Mouse (Mus musculus): ENCODE measurements at regions not wholly inside any gene's neighbourhood (a gene's known extent, or its start where the extent isn't known, plus 50 kb on each side); places are given as distances from the start of the nearest gene placed in this dataset.

DNA sequence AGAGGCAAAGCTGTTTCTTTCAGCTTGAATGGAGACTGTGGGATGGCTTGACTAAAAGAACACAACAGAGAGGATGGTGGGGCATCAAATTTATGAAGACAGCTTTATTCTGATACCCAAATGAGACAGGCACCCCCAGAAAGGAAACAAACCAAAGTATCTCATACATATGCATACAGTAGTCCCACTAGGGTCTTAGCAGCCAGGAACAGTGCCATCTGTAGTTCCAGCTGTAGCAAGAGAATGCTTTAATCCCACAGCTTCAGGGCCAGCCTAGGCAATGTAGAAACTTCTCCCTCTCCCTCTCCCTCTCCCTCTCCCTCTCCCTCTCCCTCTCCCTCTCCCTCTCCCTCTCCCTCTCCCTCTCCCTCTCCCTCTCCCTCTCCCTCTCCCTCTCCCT is 56.2 kb upstream of the Sstr4 start:
- Histone ChIP-seq H3K36me3 (ENCODE audit: insufficient read depth) (no peaks in the 10 kb centered on the region), H3K9ac (no peak overlapping the region), H3K4me3 (ENCODE audit: low read depth, low read length) (no peak overlapping the region), H3K4me1 (ENCODE audit: insufficient read depth) (no peaks in the 10 kb centered on the region; the same call in 1 of the 2 replicates), H3K4me2 (no peak overlapping the region), H3K27ac (ENCODE audit: low read depth) (no peak overlapping the region), H3K27me3 (ENCODE audit: insufficient read depth, low read length) (no peaks in the 10 kb centered on the region), H3K9me3 (ENCODE audit: low read depth, low read length) (no peaks in the 10 kb centered on the region)
- TF ChIP-seq CTCF (IDR thresholded peaks at IDR 0.05; ENCODE audit: low read depth) = no peak
- ATAC-seq (ENCODE audit: insufficient read depth) (no peak), DNase-seq (no peak)

DNA sequence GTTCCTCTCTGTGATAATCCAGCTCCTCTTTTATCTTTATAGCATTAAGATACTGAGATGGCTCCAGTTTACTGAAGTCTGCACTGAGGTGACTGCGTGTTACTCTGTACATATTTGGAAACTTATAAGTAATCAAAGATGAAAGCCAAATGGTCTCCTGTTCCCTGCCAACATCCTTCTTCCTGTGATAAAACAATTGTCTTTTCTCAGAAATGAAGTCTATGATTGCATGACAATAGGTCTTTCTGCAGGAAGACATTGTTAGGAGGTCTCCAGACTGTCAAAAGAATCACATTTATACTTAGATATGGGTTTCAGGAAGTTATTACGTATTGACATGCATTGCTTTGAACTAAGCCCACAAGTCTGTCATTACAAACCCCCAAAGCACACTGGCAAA is 51.0 kb upstream of the Sstr4 start:
- H3K9ac ChIP-seq = no peak overlapping the region
- no peak for TF ChIP-seq CTCF (IDR thresholded peaks at IDR 0.05; ENCODE audit: low read depth)
- no peaks in the 10 kb centered on the region for H3K9me3 ChIP-seq (ENCODE audit: low read depth, low read length)
- no peak overlapping the region for H3K27ac ChIP-seq (ENCODE audit: low read depth)
- H3K27me3 ChIP-seq (ENCODE audit: insufficient read depth, low read length) = no peaks in the 10 kb centered on the region
- WGBS = 69% methylated on average over 2 of the region's 2 CpGs
- no peak overlapping the region for H3K4me3 ChIP-seq (ENCODE audit: low read depth, low read length)
- no peaks in the 10 kb centered on the region for H3K36me3 ChIP-seq (ENCODE audit: insufficient read depth)
- no peaks in the 10 kb centered on the region for H3K4me1 ChIP-seq (ENCODE audit: insufficient read depth)
- H3K4me2 ChIP-seq = no peak overlapping the region
- ATAC-seq (ENCODE audit: insufficient read depth) (no peak), DNase-seq (no peak)

Data from lung, embryonic 14.5 days (tissue).